Mouse (Mus musculus): Measurements from ENCODE around the gene Mipol1. TPM values are rescaled to one million over a fixed set of nuclear protein-coding genes. Genes with fewer than 3 reads are reported as not detected.

Mipol1 gene
- polyA plus RNA-seq, 1 experiment = 0.74 TPM

DNA sequence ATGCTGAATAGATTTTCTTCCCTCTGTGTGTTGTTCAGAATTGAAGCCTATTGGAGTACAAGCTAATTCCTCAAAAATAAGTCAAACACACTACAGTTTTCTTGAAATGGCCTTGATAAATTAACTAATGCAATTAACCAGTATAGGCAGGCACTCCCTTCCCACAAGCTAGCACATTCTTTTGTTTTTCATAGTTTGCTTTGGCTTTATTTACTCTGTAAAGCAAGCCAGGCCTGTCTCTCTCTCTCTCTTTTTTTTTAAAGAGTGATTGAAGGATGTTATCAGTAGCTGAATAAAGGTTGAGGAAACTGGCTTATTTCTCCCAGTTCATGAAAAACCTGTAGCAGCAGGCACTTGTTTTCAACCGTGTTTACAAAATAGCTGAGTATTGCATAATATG is 219.1 kb downstream of the Mipol1 start:
- TF ChIP-seq GATA1 (IDR thresholded peaks at IDR 0.05; ENCODE audit: borderline replicate concordance, low read length) (no peak), FLI1 (IDR thresholded peaks at IDR 0.05; ENCODE audit: low read length) (no peak)
- no peaks in the 10 kb centered on the region for H3K4me1 ChIP-seq
- no peaks in the 10 kb centered on the region for H3K36me3 ChIP-seq (replicated peaks; ENCODE audit: low read length)
- no peaks in the 10 kb centered on the region for H3K27me3 ChIP-seq (replicated peaks)
- H3K4me3 ChIP-seq (replicated peaks) = no peak overlapping the region
- 0 out of 2 replicates have a peak, but pooled peaks cover 3% of the 10 kb centered on the region for H3K9me3 ChIP-seq

DNA sequence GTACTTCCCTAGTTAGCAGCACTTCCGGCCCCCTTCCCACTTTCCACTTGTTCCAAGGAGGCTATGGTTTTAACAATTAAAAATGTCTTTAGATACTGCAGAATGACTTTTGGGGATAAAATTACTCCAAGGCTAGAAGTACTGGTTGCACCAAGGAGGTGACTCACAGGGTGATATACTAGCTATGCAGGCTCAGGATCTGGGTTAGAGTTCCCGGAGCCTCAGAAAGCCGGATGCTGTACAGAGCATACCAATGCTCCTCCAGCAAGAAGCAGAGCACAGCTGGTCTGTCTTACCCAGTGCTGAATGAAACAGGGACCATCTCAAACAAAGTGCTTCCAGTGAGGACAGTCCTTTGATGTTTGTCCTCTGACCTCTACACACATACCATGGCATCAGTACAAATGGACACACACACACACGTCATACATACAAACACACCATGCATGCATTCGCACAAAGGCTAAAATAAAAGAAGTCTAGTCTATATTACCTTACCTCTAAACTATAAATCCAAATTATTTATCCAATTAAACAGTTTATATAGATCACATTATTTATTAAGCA is 219.9 kb downstream of the Mipol1 start:
- H3K27me3 ChIP-seq (replicated peaks) = no peaks in the 10 kb centered on the region
- TF ChIP-seq FLI1 (IDR thresholded peaks at IDR 0.05; ENCODE audit: low read length) (no peak), GATA1 (IDR thresholded peaks at IDR 0.05; ENCODE audit: borderline replicate concordance, low read length) (no peak)
- H3K4me1 ChIP-seq = no peaks in the 10 kb centered on the region
- H3K36me3 ChIP-seq (replicated peaks; ENCODE audit: low read length) = no peaks in the 10 kb centered on the region
- no peak overlapping the region for H3K4me3 ChIP-seq (replicated peaks)
- H3K9me3 ChIP-seq = 0 out of 2 replicates have a peak, but pooled peaks cover 3% of the 10 kb centered on the region

DNA sequence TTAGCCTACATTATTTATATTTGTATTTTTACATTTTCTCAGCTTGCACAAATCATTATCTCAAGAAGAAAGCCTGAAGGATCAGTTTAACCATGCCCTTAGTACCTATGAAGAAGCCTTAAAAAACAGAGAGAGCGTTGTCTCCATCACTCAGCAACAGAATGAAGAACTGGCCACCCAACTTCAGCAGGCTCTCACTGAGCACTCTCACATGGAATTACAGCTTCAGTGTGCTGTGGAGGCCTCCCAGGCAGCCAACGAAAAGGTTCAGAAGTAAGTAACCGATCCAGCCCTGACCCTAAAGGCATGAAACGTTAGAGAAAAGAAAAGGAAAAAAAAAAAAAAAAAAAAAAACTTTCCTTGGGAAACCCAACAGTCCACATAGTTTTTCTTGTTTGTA is 226.7 kb downstream of the Mipol1 start:
- Histone ChIP-seq H3K4me3 (replicated peaks) (no peak overlapping the region), H3K36me3 (replicated peaks; ENCODE audit: low read length) (no peaks in the 10 kb centered on the region), H3K9me3 (0 out of 2 replicates have a peak, but pooled peaks cover 3% of the 10 kb centered on the region), H3K4me1 (no peaks in the 10 kb centered on the region), H3K27me3 (replicated peaks) (no peaks in the 10 kb centered on the region)
- TF ChIP-seq FLI1 (IDR thresholded peaks at IDR 0.05; ENCODE audit: low read length) = no peak
- TF ChIP-seq GATA1 (IDR thresholded peaks at IDR 0.05; ENCODE audit: borderline replicate concordance, low read length) = no peak

DNA sequence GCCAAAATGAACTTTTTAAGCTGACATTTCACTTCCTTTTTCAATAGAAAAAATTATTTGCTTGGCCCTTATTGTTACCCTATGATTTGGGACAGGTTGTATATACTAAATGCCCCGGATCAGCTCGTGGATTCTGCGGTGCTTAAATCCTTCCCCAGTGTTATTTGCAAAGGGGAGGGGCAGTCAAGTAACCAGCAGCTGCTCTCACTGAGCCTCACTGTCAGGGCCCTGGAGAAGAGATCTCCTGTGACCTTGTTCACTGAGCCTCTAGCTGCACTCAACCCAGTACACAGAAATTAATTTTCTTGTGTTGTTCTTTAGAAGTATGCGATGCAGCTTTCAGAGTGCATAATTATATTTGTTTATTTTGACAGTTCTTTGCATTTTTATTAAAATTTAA is 227.1 kb downstream of the Mipol1 start:
- 0 out of 2 replicates have a peak, but pooled peaks cover 3% of the 10 kb centered on the region for H3K9me3 ChIP-seq
- TF ChIP-seq FLI1 (IDR thresholded peaks at IDR 0.05; ENCODE audit: low read length) (no peak), GATA1 (IDR thresholded peaks at IDR 0.05; ENCODE audit: borderline replicate concordance, low read length) (no peak)
- no peaks in the 10 kb centered on the region for H3K27me3 ChIP-seq (replicated peaks)
- no peak overlapping the region for H3K4me3 ChIP-seq (replicated peaks)
- no peaks in the 10 kb centered on the region for H3K4me1 ChIP-seq
- no peaks in the 10 kb centered on the region for H3K36me3 ChIP-seq (replicated peaks; ENCODE audit: low read length)

DNA sequence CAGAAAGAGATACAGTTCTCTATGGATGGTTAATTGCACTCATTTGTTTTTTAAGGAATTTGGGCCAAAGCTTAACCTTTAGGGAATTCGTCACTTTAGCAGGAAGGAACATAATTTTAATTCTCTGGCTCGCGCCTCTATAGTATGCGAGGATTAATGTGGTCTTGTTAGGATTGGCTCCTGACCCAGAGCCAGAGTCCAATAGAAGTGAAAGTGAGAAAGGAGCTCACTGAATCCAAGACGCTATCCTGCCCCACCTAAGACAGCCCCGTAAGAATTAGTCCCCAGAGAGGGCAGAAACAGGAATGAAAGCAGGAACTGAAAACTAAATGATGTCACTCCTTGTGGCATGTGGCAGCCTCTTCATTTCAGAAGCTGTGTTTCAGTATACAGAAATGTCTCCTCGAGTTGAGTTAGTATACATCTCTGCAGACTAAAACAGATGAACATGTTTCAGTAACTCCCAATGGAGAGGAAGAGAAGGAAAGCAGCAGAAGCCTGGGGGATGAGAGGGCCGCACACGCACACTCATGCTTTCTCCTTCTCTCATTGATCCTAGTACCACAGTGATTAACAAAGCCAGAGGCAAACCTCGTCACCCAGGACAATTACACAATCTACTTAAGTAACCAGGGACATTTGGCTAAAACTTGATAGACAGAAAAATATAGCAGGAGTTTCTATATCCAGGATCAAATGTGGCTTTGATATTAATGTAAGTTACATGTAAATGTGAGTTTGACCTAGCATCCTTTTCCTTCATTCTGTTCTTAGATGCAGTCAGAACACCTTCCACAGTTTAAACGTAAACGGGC is 234.5 kb downstream of the Mipol1 start:
- TF ChIP-seq GATA1 (IDR thresholded peaks at IDR 0.05; ENCODE audit: borderline replicate concordance, low read length) (no peak), FLI1 (IDR thresholded peaks at IDR 0.05; ENCODE audit: low read length) (no peak)
- no peaks in the 10 kb centered on the region for H3K27me3 ChIP-seq (replicated peaks)
- no peaks in the 10 kb centered on the region for H3K36me3 ChIP-seq (replicated peaks; ENCODE audit: low read length)
- H3K4me3 ChIP-seq (replicated peaks) = no peak overlapping the region
- H3K9me3 ChIP-seq = no peaks in the 10 kb centered on the region
- no peaks in the 10 kb centered on the region for H3K4me1 ChIP-seq

DNA sequence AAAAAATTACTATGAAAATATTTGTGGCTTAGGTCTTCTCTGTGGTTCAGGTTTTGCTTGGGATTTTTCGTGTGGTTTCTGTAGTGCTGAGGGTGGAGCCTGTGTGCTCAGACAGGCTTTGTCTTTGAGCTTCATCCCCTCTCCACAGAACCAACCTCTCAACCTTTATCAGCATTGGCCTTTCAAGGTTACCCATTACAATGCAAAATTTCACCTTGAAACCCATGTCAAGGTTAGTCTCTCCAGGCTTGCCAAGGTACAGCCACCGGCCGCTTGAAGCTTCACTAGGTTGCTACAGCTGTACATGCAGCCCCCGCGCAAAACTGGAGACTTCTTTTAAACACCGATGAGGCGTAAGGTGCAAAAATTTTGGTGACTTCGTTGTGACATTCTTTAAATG is 241.6 kb downstream of the Mipol1 start:
- TF ChIP-seq FLI1 (IDR thresholded peaks at IDR 0.05; ENCODE audit: low read length) (no peak), GATA1 (IDR thresholded peaks at IDR 0.05; ENCODE audit: borderline replicate concordance, low read length) (no peak)
- Histone ChIP-seq H3K9me3 (no peaks in the 10 kb centered on the region), H3K27me3 (replicated peaks) (no peaks in the 10 kb centered on the region), H3K4me3 (replicated peaks) (no peak overlapping the region), H3K36me3 (replicated peaks; ENCODE audit: low read length) (no peaks in the 10 kb centered on the region), H3K4me1 (no peaks in the 10 kb centered on the region)

DNA sequence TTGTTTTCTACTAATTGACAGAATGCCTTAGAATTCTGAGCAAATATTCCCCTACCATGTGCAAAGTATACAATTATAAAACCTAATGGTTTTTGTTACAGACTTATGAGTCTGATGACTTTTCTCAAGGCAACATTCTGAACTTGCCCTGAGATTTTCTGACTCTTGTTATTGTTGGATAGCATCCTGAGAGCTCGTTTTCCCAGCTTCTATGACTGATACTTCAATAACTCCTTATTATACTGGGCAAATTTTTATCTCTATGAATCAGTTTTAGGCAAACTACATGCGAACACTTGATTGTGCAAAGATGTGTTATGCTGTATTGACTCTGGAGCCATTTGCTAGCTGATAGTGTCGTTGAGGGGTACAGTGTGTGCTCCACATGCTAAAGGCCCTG is 246.6 kb downstream of the Mipol1 start:
- TF ChIP-seq FLI1 (IDR thresholded peaks at IDR 0.05; ENCODE audit: low read length) (no peak), GATA1 (IDR thresholded peaks at IDR 0.05; ENCODE audit: borderline replicate concordance, low read length) (no peak)
- Histone ChIP-seq H3K4me3 (replicated peaks) (no peak overlapping the region), H3K4me1 (no peaks in the 10 kb centered on the region)

DNA sequence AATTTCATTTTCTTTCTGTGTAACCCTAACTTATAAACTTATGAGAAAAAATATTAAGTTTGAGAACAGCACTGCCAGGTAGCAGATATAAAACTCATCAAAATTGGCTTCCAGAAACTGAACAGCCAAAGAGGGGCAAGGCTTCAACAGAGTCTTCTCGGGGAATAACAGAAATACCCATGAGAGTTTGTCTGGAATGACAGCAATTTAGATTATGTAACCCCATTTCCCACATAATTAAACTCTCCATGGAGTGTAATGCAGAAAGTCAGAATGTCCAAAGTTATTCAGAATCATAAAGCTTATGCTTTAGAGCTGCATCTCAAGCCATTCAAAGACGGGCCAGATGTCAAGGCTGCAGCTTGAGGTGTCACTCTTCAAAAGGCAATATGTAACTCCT is 251.6 kb downstream of the Mipol1 start:
- Histone ChIP-seq H3K9me3 (0 out of 2 replicates have a peak, but pooled peaks cover 2% of the 10 kb centered on the region), H3K27me3 (replicated peaks) (no peaks in the 10 kb centered on the region), H3K36me3 (replicated peaks; ENCODE audit: low read length) (no peaks in the 10 kb centered on the region), H3K4me3 (replicated peaks) (no peak overlapping the region), H3K4me1 (no peaks in the 10 kb centered on the region)
- no peak for TF ChIP-seq FLI1 (IDR thresholded peaks at IDR 0.05; ENCODE audit: low read length)
- TF ChIP-seq GATA1 (IDR thresholded peaks at IDR 0.05; ENCODE audit: borderline replicate concordance, low read length) = no peak

More for the DNA sequence above, 246.6 kb downstream of the Mipol1 start:
- Histone ChIP-seq H3K36me3 (replicated peaks; ENCODE audit: low read length) (no peaks in the 10 kb centered on the region), H3K9me3 (0 out of 2 replicates have a peak, but pooled peaks cover 2% of the 10 kb centered on the region), H3K27me3 (replicated peaks) (no peaks in the 10 kb centered on the region)

DNA sequence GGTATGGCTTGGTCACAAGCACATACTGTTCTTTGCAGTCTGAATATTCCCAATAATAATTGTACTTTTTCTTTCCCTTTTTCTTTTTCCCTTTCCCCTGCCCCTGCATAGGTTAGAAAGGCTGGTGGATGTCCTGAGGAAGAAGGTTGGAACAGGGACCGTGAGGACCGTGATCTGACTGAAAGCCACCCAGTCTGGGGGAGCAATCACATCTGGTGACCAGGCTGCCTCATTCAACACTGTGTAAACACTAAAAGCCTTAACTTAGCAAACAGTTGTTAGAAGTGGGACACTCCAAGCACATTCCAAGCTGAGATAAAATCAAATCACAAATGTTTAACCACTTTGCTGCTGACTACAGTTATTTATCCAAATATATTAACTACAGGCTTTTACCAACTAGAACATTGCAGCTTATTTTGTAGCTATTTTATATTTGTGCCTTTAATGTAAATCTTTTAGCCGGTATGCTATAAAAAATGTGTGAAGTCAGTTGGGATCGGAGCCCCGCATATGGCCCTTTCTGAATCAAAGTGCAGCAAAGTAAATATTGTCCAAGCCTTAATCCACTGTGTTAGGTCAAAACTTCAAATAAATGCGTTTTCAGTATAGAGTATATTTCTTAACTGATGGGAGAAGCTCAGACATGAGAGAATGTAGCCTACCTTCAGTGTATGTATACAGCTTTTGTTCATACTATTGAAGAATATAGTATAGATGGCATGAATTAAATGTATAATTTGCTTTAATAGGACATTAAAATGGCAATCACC is 266.3 kb downstream of the Mipol1 start:
- no peaks in the 10 kb centered on the region for H3K36me3 ChIP-seq (replicated peaks; ENCODE audit: low read length)
- TF ChIP-seq GATA1 (IDR thresholded peaks at IDR 0.05; ENCODE audit: borderline replicate concordance, low read length) (no peak), FLI1 (IDR thresholded peaks at IDR 0.05; ENCODE audit: low read length) (no peak)
- H3K27me3 ChIP-seq (replicated peaks) = no peaks in the 10 kb centered on the region
- 0 out of 2 replicates have a peak, but pooled peaks cover 2% of the 10 kb centered on the region for H3K9me3 ChIP-seq
- no peaks in the 10 kb centered on the region for H3K4me1 ChIP-seq
- no peak overlapping the region for H3K4me3 ChIP-seq (replicated peaks)
